In genomic region chr13:69691074-69691473, GRCm38 (mm10) we compare ENCODE assay signal across 8 mouse cellular contexts. TPM values are rescaled to one million over a fixed set of nuclear protein-coding genes. Genes with fewer than 3 reads are reported as not detected.
DNase-seq lines count a peak whose midpoint lies in the region; ATAC-seq and TF ChIP-seq lines count a peak whose summit lies in the region.

No protein-coding gene starts in this region.

- POLR2A ChIA-PET in Patski (lab: Charles Lee), result no interaction called here

- peak; percentile 54 for DNase-seq in kidney, adult 9 months
- no peak for DNase-seq in Patski (ENCODE audit: low read depth, low spot score)
- DNase-seq in c-Kit-positive CD71-positive TER-119-positive erythroid progenitor cells, embryonic 14.5 days (ENCODE audit: low spot score), result peak; percentile 8
- DNase-seq in frontal cortex, adult 2 months (ENCODE audit: extremely low spot score in 1 of 2, low spot score in 1 of 2), result peak; percentile 38 to 85
- DNase-seq in limb, embryonic 10.5 days (ENCODE audit: low spot score), result peak; percentile 75
- peak; percentile 39 for DNase-seq in retina, postnatal 7 days (ENCODE audit: low read depth, low spot score)
- no peak for DNase-seq in natural killer cell, adult 2 months (ENCODE audit: low spot score in 2 of 2)

- no peak for ATAC-seq in kidney, embryonic 15.5 days (replicated peaks; ENCODE audit: low FRiP score)
- ATAC-seq in Patski, result no peak

- H3K4me2 ChIP-seq in kidney, embryonic 15.5 days, result no peak overlapping the region

- H3K4me1 ChIP-seq in kidney, embryonic 15.5 days, result no peaks in the 10 kb centered on the region
- no peaks in the 10 kb centered on the region for H3K4me1 ChIP-seq in limb, embryonic 10.5 days

- no peak overlapping the region for H3K27ac ChIP-seq in kidney, embryonic 15.5 days
- H3K27ac ChIP-seq in limb, embryonic 10.5 days, result no peak overlapping the region

- H3K27me3 ChIP-seq in kidney, embryonic 15.5 days, result no peaks in the 10 kb centered on the region
- H3K27me3 ChIP-seq in Patski, result no peaks in the 10 kb centered on the region
- H3K27me3 ChIP-seq in limb, embryonic 10.5 days (ENCODE audit: low read depth, poor library complexity, severe bottlenecking), result no peaks in the 10 kb centered on the region

- H3K9me3 ChIP-seq in kidney, embryonic 15.5 days (replicated peaks), result no peaks in the 10 kb centered on the region
- H3K9me3 ChIP-seq in limb, embryonic 10.5 days (replicated peaks), result no peaks in the 10 kb centered on the region

- in situ Hi-C loops in Patski (cut with MboI; ENCODE audit: low pct_unique_long_range_greater_than_20kb), result loop anchor here (5.0 to 10.0 kb wide), 2 partner anchors 294 to 896 kb away; no protein-coding TSS in a partner anchor

- H3K36me3 ChIP-seq in kidney, embryonic 15.5 days, result no peaks in the 10 kb centered on the region
- H3K36me3 ChIP-seq in limb, embryonic 10.5 days, result no peaks in the 10 kb centered on the region

- CTCF ChIA-PET in Patski (lab: Charles Lee), result interaction anchor here (0.9 to 1.5 kb wide), 2 partner anchors 144 to 893 kb away, joined by 3 read pairs; no protein-coding TSS in a partner anchor

- TF ChIP-seq CTCF in Patski (IDR thresholded peaks at IDR 0.05), result peak; percentile 84

- H3K9ac ChIP-seq in kidney, embryonic 15.5 days, result no peak overlapping the region

- no peak overlapping the region for H3K4me3 ChIP-seq in kidney, embryonic 15.5 days (replicated peaks)
- no peak overlapping the region for H3K4me3 ChIP-seq in limb, embryonic 10.5 days

- WGBS in kidney, embryonic 15.5 days, result 32% methylated on average over 7 of the region's 7 CpGs
- WGBS in limb, embryonic 10.5 days, result 37% methylated on average over 7 of the region's 7 CpGs

RNA-seq across cellular contexts. Expression of gene Ube2ql1, which starts 48.6 kb away (rescaled TPM):
- 0.51 and 0.72 TPM in 2 replicates for polyA plus RNA-seq in kidney, embryonic 15.5 days (2015; fragmentation: Nextera tagmentation; extraction: Ambion mirVana)
- 4.4 TPM for polyA plus RNA-seq in Patski (2021)
- 155 and 193 TPM in 2 replicates for polyA plus RNA-seq in frontal cortex, adult 2 months (2012; rRNA removed)
- 0.39 and 0.40 TPM in 2 replicates for polyA plus RNA-seq in limb, embryonic 10.5 days (2016; fragmentation: Nextera tagmentation; extraction: Ambion mirVana)

Comparison
In these comparisons a context has a peak if more than half of its experiments do, and no peak if none do; other contexts are left out.
1. DNase-seq: peak in kidney, adult 9 months (single experiment), c-Kit-positive CD71-positive TER-119-positive erythroid progenitor cells, embryonic 14.5 days (single experiment), frontal cortex, adult 2 months (2 of 2), limb, embryonic 10.5 days (single experiment) and retina, postnatal 7 days (single experiment); none in Patski (single experiment) and natural killer cell, adult 2 months (0 of 2).
2. RNA of gene Ube2ql1, which starts 48.6 kb away (polyA plus RNA-seq): 155 to 193 TPM in frontal cortex, adult 2 months; 4.4 TPM in Patski (single experiment), 0.51 to 0.72 TPM in kidney, embryonic 15.5 days and 0.39 to 0.40 TPM in limb, embryonic 10.5 days; every median in the first group is over 10 times any median in the second.